Mouse (Mus musculus) CD4-positive, CD25-positive, alpha-beta regulatory T cell, adult 4 months (primary cell): ENCODE data around the gene Zswim1. TPM values are rescaled to one million over a fixed set of nuclear protein-coding genes. Genes with fewer than 3 reads are reported as not detected.

ENCODE experiments used
- ATAC-seq: one replicate; pipeline ENCODE4 v1.8.0; 2017
- polyA plus RNA-seq, 2 experiments: library from polyadenylated mRNA; unstranded; fragments of 100-300 nt; shearing (Covaris generic); gene quantifications; one replicate each; pipeline ENCODE4 v1.2.1; 2017

Gene Zswim1
- polyA plus RNA-seq: 10 to 100 TPM; 20.9 to 30.5 TPM

GRCm38 (mm10) chr2:164822636-164823165 is at the start of gene Zswim1:
Gene Zswim1 (plus strand): TSS chr2:164822686.
- ATAC-seq: peak; percentile 100

GRCm38 (mm10) chr2:164773229-164773988 is 49.1 kb upstream of the Zswim1 start:
- no peak for ATAC-seq

GRCm38 (mm10) chr2:164773989-164774364 is 48.5 kb upstream of the Zswim1 start:
- ATAC-seq: no peak

- no peak for ATAC-seq
These were observed 46.4 kb upstream of the Zswim1 start for GRCm38 (mm10) chr2:164776130-164776529.

GRCm38 (mm10) chr2:164776801-164777200 is 45.7 kb upstream of the Zswim1 start:
- ATAC-seq: no peak

- ATAC-seq: no peak
These were observed 45.1 kb upstream of the Zswim1 start for GRCm38 (mm10) chr2:164777246-164778014.

- no peak for ATAC-seq
These were observed 44.5 kb upstream of the Zswim1 start for GRCm38 (mm10) chr2:164778015-164778287.

GRCm38 (mm10) chr2:164778809-164779208 is 43.7 kb upstream of the Zswim1 start:
- ATAC-seq: no peak

GRCm38 (mm10) chr2:164779481-164780086 is 42.9 kb upstream of the Zswim1 start, which contains the start of gene Tnnc2:
Gene Tnnc2 (minus strand): TSS chr2:164779967.
- ATAC-seq: no peak

GRCm38 (mm10) chr2:164781876-164782275 is 40.6 kb upstream of the Zswim1 start:
- no peak for ATAC-seq

GRCm38 (mm10) chr2:164783926-164784581 is 38.4 kb upstream of the Zswim1 start:
- no peak for ATAC-seq

GRCm38 (mm10) chr2:164784869-164785420 is 37.5 kb upstream of the Zswim1 start:
- no peak for ATAC-seq

GRCm38 (mm10) chr2:164785481-164786387 is 36.8 kb upstream of the Zswim1 start, which contains the start of gene Snx21:
Gene Snx21 (plus strand): TSS chr2:164785823.
- peak; percentile 80 for ATAC-seq

GRCm38 (mm10) chr2:164786388-164786885 is 36.0 kb upstream of the Zswim1 start:
- ATAC-seq: peak; percentile 9

- ATAC-seq: no peak
These were observed 35.5 kb upstream of the Zswim1 start for GRCm38 (mm10) chr2:164787032-164787431.

GRCm38 (mm10) chr2:164787779-164788178 is 34.7 kb upstream of the Zswim1 start:
- no peak for ATAC-seq

- ATAC-seq: no peak
These were observed 34.1 kb upstream of the Zswim1 start for GRCm38 (mm10) chr2:164788411-164788810.

GRCm38 (mm10) chr2:164790451-164790850 is 32.0 kb upstream of the Zswim1 start:
- ATAC-seq: no peak

GRCm38 (mm10) chr2:164791841-164792261 is 30.6 kb upstream of the Zswim1 start:
- ATAC-seq: no peak

GRCm38 (mm10) chr2:164792400-164793190 is 29.9 kb upstream of the Zswim1 start:
- ATAC-seq: no peak
